Mouse (Mus musculus) gastrocnemius, adult 18-20 months (tissue): ENCODE data around the gene Desi1. TPM values are rescaled to one million over a fixed set of nuclear protein-coding genes. Genes with fewer than 3 reads are reported as not detected.
"Not testable (repeated sequence)": the region's sequence is repeated elsewhere in the genome, so short reads cannot be mapped to it uniquely, and the experiment has no call there.

Source experiments
- DNase-seq: peaks from one replicate; pipeline ENCODE4 v3.0.0; 2021; ENCODE audit warnings: low spot score
- total RNA-seq, 2 experiments: library from RNA; stranded (reverse); gene quantifications; 2 replicates each; pipeline ENCODE4 v1.2.3; 2021

Desi1 gene
- total RNA-seq, 2 experiments from 2014 or later: 16.7 to 17.6 TPM

DNA sequence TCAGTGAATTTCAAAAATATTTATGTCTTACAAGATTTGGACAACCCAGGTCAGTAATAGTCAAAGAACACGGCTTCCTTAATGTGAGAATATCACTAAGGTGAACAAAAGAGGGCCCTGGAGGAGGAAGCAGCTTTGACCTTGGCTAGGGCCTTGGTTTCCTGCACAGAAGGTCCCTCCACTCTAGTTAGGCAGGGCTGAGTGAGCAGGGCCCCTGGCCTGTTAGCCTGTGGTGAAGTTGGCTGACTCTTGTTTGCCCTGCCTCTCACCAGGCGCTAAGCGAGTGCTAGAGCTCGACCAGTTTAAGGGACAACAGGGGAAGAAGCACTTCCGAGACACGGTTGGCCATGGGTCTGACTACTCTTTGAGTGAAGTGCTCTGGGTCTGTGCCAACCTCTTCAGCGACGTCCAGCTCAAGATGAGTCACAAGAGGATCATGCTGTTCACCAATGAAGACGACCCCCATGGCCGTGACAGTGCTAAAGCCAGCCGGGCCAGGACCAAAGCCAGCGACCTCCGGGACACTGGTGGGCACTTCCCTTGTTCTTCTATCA, 11.1 kb downstream of the Desi1 start:
- no peak for DNase-seq

DNA sequence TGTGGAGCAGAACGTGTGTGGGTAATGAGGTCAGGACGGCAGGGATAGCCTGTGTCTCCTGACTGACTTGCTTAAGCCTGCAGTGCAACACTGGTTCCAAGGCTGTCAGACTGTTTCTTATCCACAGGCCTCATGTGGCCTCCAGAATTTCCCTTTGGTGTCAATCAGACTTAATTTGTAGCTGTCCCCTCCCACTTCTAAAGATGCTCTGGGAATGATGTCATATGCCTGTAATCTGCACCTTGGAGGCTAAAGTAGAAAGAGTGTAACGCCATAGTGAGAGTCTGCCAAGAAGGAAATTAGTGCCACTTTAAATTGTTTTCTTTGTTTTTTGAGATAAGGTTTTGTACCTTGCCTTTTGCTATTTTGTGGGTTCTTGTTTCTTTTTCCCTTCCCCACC, 14.4 kb downstream of the Desi1 start:
- DNase-seq: no peak

DNA sequence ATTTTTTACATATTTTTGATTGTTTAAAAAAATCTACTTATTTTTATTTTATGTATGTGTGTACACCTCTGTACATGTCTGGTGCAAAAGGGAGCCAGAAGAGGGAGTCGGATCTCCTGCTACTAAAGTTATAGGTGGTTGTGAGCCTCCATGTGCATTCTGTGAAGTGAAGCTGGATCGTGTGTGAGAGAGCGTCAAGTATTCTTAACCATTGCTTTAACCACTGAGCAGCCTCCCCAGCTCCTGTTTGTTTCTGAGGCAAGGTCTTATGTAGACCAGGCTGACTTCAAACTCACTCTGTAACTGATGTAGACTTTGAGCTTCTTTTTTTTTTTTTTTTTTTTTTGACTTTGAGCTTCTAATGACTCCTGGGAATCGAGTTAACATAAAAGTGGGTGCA, 16.2 kb downstream of the Desi1 start:
- DNase-seq: no peak

DNA sequence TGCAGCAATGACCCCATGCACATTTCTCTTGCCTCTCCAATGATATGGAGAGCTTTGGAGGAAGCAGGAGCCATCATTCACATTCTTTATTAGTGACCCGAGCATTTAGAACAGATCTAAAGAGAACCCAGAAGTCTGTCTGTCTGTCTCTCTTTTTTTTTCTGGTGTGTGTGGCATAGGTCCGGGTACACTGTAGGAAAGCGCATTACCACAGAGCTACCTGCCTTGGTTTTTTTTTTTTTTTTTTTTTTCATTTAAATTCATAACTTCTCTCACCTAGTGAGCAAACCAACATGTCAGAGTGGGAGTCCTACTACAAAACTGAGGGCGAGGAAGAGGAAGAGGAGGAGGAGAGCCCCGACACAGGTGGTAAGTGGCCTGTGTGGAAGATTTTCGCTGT, 16.8 kb downstream of the Desi1 start:
- no peak for DNase-seq

DNA sequence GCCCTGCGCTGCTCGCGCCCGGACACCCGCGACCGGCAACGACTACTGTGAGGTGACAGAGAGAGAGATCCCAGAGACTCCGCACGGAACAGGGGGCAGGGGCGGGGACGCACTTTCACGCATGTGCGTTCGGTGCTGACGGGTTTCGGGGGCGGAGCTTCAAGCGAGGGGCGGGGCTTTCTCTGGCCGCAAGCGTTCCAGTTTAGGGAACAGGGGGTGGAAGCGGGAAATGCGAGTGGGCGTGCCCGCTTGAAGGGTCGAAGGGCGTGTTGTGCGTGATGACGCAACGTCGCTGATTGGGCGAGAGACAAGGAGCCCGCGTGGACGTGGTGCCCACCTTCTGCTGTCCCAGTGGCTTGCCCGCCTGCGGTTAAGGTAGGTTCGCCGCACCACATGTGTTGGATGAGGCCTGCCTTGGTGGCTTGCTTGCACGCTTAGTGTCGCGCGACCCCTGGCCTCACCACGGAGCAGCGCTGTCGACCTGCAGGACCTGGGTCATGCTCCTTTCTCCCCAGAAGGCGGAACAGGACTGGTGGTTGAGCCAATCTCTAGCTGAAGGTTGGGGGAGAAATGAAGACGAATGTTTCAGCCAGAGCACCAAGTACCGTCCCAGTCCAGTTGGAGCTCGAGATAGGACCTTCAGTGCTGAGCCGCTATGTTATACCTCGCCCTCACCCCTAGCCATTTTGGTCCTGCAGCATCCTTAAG, 17.4 kb downstream of the Desi1 start:
- peak; percentile 100 for DNase-seq

DNA sequence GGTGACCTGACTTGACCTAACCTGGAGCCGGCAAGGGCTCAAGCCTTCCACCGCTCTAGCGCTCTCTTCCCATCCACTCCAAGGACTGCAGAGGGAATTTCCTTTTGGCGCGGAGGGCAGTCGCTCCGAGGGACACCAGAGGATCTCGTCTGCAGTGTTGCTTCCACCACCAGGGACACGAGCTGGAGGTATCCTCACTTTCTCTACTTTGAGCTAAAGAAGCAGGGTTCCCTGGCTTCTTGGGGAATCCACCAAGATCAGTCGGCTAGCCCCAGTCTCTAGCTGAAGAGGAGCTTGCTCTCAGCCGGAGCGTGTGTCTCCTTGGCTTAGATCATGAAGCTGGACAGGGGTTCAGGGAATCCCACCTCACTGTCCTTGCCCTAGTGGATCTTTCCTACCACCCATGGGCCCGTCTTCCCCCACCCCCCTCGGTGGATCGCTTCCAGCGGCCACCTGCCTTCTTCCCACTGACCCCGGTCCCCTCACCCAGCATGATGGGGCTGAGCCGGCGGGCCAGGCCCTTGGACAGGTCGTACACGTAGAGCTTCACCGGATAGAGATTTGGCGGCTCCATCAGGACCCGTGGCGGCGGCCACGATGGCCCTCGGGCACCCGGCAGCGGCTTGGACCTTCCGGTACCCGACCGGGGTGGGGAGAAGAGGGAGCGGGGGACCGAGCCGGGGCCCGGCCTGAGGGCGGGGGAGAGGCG, 18.1 kb downstream of the Desi1 start:
- peak; percentile 5 for DNase-seq

DNA sequence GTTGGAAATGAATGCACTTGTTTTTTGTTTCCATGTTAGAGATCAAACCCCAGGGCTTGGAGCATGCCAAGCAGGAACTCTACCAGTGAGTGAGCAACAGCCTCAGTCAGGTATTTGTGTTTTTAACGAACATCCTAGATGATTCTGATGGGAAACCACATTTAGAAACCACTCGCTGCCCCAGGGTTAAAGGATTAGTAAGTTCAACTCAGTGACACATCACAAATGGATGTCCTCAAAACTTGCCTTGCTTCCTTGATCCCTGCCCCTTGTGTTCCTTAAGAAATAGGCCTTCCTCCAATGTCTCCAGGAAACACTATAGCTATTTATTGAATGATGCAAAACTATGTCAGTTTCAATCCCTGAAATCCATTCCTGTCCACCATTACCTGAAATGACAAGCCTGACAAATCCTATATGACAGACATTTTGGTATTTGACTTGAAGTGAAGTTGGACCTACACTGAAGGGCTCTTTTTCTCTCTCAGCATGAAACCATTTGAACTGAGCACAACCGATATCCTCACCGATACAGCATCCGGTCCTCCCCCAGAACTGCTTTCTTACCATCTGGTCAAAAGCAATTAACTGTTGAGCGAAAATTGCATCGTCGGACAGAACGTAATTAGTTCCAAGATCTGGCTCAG, 18.8 kb downstream of the Desi1 start:
- DNase-seq: no peak

DNA sequence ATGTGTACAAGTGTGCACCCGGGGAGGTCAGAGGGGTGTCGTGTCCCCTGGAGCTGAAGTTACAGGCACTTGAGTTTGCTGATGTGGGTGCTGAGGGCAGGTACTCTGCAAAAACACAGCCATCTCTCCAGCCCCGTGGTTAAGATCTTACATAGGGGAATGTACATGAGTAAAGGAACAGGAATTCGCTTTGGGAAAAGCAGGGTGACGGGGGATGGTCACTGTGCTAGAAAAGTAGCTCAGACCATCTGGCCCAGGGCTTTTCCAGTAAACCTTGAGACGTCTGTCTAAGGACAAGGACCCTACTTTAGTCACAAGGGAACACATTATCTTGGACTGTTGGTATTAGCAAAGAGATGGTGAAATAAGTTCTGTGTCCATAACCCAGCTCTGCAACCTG, 21.7 kb downstream of the Desi1 start:
- DNase-seq: no peak

DNA sequence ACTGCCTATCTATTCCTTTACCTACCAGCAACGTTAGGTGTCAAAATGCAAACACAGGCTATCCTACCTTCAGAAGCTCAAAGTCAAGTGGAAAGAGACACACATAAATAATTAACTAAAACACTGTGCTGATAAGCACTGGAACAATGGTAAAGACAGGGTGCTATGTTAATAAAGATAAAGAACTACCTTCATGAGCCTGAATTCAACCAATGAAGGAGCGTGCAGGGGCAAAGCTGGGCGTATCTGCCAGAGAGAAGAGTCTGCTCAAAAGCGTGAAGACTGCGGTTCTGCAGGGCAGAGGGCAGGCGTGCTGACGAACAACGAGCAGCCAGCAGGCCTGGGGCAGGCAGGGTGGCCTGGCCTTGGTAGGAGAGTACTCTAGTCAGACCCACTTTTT, 29.4 kb downstream of the Desi1 start:
- DNase-seq: no peak

DNA sequence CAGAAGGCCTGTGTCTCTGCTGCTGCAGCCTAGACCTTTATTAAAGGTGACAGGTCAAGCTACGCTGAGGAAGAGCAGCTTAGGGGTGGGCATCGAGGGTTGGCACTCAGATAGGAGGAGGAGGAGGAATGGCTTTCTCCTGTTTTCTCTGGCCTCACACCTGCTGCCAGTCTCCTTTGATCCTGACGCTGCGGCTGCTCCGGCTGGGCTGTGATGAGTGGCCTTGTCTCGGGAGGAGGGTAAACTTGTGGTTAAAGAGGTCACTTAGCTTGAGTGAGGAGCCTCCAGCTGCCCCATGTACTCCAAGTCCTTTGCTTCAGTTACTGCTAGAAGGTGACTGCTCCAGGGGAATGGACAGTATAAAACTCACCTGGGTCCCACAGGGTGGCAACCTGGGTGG, 39.7 kb downstream of the Desi1 start:
- no peak for DNase-seq

DNA sequence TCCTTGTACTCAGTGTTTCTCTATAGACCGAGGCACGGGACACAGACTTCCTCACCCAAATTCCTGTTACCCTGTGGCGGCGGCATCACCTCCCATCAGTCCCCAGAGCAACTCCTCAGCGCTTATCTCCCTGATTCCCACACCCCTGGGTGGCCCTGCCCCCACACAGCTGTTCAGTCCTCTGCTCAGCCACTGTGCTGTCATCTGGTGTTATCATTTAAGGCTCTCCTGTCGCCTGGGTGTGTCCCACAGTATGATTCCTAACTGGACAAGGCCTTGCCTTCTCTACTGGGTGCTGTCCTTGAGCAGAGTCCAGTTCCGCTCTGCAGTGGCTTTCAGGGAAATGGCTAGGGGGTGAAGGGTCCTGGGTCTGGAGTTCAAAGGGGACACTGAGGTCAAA, 43.1 kb downstream of the Desi1 start:
- no peak for DNase-seq

DNA sequence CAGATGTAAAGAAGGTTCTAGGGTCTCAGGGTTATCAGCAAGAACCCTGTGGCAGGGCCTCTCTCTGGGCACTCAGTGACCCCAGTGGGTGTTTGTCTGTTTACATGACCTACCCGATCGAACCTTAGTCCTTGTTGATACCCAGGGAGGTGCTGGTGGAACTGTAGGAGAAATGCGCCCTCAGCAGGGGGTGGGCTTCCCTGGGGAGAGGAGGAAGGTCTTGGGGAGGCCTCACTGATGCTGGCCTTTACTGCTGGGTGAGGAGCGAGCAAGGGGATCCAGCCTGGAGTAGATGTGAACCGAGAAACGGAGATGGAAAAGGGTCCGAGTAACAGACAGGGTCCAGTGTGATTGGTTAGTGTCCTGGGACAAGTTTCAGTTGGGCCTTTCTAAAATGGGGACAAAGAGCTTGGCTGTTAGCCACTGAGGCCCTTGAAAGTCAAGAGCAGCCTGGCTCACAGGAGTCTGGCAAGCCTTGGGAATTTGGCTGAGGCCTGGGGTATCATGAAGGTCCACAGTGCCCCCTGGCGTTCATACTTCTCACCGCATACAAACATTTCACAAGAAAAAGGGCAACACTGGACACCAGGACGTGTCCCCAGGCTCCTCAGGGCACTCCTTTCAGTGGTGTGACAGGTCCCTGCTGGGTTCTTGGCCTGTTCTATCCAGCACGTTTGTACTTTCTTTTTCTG, 44.1 kb downstream of the Desi1 start:
- DNase-seq: peak; percentile 89

DNA sequence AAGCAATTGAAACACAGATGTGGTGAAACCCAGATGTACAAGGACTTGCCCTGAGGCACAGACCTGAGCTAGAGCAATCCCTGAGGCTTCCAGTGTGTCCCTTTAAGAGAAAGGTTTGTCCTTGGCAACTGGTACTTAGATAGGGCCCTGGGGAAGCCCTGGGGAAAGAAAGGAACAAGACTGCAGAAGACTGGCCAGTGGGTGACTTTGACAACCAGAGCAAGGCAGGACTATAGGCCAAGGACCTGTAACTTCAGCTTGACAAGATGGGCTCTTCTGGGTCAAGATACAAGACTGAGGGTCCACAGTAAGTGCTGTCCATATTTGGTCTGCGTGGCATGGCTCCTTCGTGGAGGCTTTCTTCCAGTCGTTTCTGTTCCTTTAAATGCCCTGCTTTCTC, 46.0 kb downstream of the Desi1 start, which contains the start of gene Xrcc6:
TSS of gene Xrcc6 (plus strand) at position 190 of the 400 bp plus-strand sequence.
- no peak for DNase-seq

DNA sequence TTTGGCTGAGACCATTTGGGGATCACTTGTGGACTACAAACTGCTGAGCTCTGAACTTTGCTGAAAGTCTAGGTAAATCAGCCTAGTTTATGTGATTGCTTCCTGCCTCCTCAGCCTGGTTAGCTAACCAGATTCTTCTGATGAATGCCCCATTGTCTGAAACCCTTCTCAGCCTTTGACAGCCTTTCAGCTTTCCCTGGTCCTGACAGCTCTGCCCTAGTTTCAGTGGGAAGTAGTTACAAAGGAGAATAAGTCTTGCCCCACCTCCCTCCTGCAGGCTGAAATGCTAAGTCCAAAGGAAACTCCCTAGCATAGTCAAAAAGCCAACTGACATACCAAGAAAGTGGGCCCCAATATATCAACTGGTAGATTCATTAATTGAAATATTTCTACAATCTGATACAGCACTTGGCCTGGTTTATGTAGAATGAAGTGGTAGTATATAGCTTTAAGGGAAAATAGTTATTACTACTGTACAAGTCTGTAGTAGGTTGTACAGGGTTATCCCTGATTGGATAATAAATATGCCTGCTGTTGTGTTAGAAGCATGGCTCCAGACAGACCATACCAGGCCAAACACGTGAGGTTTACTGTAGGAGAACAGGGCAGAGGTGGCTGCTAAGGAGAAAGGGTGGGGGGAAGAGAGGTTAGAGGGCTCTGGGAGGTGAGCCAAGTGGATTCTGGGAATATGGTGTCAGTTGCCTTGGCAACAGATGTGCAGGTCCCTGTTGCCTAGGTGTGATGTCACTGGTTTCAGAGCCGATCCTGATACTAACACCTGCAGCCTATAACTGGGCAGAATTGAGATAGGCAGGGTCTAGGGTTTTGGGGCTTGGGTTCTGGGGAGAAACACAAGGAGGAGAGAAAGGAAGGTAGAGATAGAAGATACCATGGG, 48.1 kb downstream of the Desi1 start:
- DNase-seq: no peak

DNA sequence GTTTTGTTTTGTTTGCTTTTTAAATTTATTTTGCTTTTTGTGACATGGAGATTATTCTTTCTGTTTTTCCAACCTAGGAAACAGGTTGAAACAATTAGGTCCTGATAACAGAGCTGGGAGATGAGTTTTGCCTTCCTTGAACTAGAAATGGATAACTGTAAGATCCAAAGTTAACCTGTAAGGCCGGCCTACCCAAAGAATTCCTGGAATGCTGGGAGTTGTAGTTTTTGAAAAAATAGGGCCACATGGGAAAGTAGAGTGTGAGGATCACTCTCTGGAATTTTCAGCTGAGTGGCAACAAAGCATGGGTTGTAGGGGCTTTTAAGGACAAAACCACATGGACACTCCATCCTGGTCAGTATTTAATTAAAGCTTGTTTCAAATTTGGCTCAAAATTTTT, 51.5 kb downstream of the Desi1 start:
- DNase-seq: no peak

DNA sequence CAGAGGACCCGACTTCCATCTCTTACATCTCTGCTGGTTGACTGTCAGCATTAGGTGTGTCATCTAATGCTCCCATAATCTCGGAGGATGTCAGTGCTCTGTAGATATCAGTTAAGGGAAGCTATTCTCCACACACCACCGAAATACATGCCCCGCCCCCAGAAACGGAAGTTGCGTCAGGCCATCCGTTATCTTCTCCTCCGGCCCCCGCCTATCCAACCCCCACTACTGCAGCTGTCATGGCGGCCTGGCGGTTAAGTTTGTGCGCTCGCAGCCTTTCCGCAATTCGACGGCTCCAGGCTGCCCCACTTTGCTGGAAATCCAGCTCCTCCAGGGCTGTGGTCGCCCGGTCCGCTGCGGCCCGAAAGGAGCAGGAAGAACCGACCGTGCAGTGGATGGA, 53.3 kb downstream of the Desi1 start, which contains the start of gene 1700029P11Rik:
TSS of gene 1700029P11Rik (plus strand) at position 220 of the 400 bp plus-strand sequence.
- DNase-seq: no peak

DNA sequence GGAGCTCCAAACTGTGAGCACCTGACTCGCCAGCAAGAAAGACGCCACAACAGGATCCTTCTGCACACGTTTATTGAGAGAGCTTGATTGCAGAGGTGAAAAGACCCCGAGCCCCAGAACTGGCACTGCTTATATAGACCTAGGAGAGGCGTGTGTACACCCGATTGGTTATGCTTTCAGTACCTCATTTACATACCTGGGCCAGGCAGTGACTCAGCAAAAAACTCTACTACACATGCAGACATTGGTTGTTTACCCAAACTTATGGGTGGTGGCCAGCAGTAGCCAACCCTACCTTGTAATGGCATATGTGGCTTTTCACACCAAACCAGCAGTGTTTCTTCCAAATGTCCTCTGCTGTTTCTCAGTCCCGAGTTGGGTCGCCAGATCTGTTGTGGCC, 58.5 kb downstream of the Desi1 start:
- not testable (repeated sequence) for DNase-seq

DNA sequence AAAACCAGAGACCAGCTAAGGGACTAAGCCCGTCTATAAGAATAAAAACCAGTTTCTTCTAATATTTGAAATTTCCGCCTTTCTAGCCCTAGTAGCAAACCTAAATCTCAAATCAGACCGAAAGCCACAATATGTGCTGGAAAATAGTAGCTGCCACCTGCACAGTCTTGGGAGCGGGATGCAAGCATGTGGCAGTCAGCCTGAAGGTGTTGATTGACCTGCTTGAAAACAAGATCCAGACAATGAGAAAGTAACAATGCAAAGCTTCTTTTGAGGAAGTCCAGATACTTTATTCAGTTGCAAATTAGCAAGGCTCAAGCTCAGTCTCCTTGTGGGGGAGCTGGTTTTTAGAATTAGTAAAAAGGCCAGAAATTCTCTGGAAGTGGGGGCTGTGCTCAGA, 63.2 kb downstream of the Desi1 start:
- DNase-seq: not testable (repeated sequence)

DNA sequence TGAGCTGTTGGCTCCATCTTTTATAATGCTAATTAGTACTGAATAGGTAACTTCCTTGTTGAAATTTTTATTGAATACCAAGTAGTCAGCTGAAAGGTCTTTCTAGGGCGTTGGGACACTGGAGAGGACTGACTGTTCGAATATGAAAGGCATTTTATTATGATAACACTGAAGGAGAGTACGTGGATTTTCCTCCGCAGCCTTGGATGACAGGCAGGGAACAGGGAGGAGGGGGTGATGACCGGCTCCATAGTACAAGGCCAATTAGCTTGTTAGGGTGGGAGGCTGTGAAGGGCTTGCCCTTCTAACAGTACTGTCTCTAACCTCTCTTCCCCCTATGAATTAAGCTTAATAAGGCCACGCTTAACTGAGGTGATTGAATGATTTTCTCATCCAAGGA, 64.0 kb downstream of the Desi1 start:
- DNase-seq: not testable (repeated sequence)

DNA sequence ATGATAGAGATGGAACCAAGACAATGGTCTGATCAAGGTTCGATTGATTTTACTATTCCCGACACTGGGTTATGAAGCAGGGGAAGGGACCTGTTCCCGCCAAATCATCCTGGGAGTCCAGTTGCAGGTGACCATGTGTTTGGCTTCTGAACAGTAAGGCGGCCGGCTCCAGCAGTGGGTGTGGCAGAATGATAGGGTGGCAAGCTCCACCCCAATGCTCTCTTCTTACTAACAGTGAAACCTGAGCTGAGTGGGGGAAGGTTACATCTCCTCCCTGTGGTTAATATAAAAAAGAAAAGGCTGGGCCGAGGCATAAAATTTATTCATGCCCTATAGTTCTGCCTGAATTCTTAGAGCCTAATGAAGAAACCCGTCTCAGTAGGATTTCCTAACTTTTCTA, 64.5 kb downstream of the Desi1 start:
- no peak for DNase-seq

DNA sequence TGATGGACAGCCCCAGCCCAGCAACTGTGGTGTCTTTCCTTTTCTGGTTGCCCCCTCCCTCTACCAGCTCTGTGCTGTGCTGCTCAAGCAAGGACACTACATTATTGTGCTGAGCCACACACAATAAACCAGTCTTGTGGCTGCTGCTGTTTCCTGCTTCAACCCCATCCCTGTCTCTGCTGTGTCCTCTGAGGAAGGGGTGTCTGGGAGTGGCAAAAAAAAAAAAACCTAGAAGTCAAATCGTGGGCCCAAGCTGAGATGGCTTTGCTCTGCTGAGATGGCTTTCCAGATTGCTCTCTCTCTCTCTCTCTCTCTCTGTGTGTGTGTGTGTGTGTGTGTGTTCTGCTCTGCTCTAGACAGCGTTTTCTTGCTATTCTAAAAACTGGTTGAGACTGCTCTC, 65.2 kb downstream of the Desi1 start:
- DNase-seq: no peak
